Mouse (Mus musculus): ENCODE data around the gene Pet100.

GRCm38 (mm10) chr8:3654726-3655508 lies 33.6 kb downstream of the Pet100 start:
- no peak for TF ChIP-seq CTCF (IDR thresholded peaks at IDR 0.05)
- no peak for TF ChIP-seq EP300 (IDR thresholded peaks at IDR 0.05)

Measured in lung, postnatal 0 days (tissue).